ENCODE assay signal across 25 mouse cellular contexts in the genomic region with DNA sequence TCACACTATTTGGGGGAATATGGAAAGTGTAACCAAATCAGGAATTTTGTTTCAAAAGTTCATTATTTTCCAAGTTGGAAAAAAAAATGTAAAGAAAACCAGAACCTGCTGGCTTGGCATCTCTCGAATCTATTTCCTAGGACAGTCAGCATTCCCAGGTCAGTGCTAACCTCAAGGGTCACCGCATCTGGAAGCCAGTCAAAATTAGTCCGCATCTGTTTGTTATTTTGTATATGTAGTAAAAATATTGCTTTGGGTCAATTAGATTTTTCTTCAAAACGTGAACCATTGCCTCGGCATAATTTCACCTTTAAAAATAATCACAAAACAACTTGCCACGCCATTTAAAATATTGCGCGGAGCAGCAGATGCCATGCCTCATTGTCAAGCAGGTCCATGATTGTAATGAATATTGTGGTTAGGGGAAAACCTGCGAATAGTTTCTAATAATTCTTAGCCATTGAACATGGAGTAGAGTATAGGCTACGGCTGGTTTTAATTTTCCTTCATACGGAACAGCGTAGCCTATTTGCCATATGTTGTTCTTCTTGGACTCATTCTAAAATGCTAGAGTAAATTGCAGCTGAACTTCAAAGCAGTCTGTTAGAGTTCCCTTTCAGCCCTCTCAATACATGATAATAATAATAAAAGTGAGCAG.
A peak's percentile ranks its signal among the peaks of the same experiment; 100 is the strongest.
DNase-seq lines count a peak whose midpoint lies in the region; ATAC-seq and TF ChIP-seq lines count a peak whose summit lies in the region.
"Had no signal": no experiment of that assay in that cellular context is flagged by ENCODE, and none has a peak within 500 bp of the region (broad histone marks: within the 10 kb centered on the region; RNA-seq: fewer than 3 reads in every experiment).

No protein-coding gene starts in this region.

- DNase-seq in embryonic facial prominence, embryonic 11.5 days (ENCODE audit: low spot score), result peak; percentile 75
- no peak for DNase-seq in embryonic facial prominence, embryonic 10.5 days (ENCODE audit: low spot score)
- DNase-seq in forelimb bud, embryonic 11.5 days (ENCODE audit: low read depth, low spot score), result peak; percentile 59
- DNase-seq in limb, embryonic 14.5 days (ENCODE audit: low spot score), result peak; percentile 35
- no peak for DNase-seq in urinary bladder, postnatal 25 days (ENCODE audit: low spot score)
- DNase-seq in left cerebral cortex, postnatal 14 days (ENCODE audit: low spot score in 2 of 2), result no peak
- DNase-seq: adrenal gland, adult 8-10 months; adrenal gland, postnatal 25 days; cerebellum, adult 18-20 months; cerebellum, adult 9-10 months; cerebellum, postnatal 14 days; gastrocnemius, adult 2 months; gastrocnemius, postnatal 14 days; heart, adult 11 months; kidney, adult 11 months had no signal

- no peak overlapping the region for H3K9ac ChIP-seq in embryonic facial prominence, embryonic 11.5 days (replicated peaks; ENCODE audit: low read length)
- no peak overlapping the region for H3K9ac ChIP-seq in embryonic facial prominence, embryonic 13.5 days
- H3K9ac ChIP-seq in limb, embryonic 14.5 days (ENCODE audit: low read depth, low read length, severe bottlenecking), result no peak overlapping the region
- H3K9ac ChIP-seq: forebrain, embryonic 12.5 days; forebrain, embryonic 15.5 days; hindbrain, embryonic 12.5 days; hindbrain, embryonic 15.5 days; intestine, embryonic 15.5 days had no signal

- H3K27ac ChIP-seq in embryonic facial prominence, embryonic 11.5 days (replicated peaks; ENCODE audit: low read depth, low read length), result no peak overlapping the region
- no peak overlapping the region for H3K27ac ChIP-seq in embryonic facial prominence, embryonic 10.5 days (replicated peaks)
- H3K27ac ChIP-seq in embryonic facial prominence, embryonic 13.5 days, result no peak overlapping the region
- H3K27ac ChIP-seq in limb, embryonic 14.5 days (replicated peaks; ENCODE audit: low read depth, low read length), result no peak overlapping the region
- H3K27ac ChIP-seq: forebrain, embryonic 12.5 days; forebrain, embryonic 15.5 days; gastrocnemius, adult 2 months; hindbrain, embryonic 12.5 days; hindbrain, embryonic 15.5 days; intestine, embryonic 15.5 days had no signal

- no peak for TF ChIP-seq POLR2A in limb, embryonic 14.5 days (IDR thresholded peaks at IDR 0.05; ENCODE audit: borderline replicate concordance, extremely low read depth, insufficient read depth, insufficient read length)

- no peaks in the 10 kb centered on the region for H3K4me1 ChIP-seq in embryonic facial prominence, embryonic 11.5 days (ENCODE audit: control insufficient read depth, insufficient read depth, low read length)
- peaks cover 11% of the 10 kb centered on the region for H3K4me1 ChIP-seq in embryonic facial prominence, embryonic 10.5 days
- peaks cover 10% of the 10 kb centered on the region; the same call in 1 of the 2 replicates for H3K4me1 ChIP-seq in embryonic facial prominence, embryonic 13.5 days
- no peaks in the 10 kb centered on the region for H3K4me1 ChIP-seq in limb, embryonic 14.5 days (ENCODE audit: control insufficient read depth, insufficient read depth, low read length)
- H3K4me1 ChIP-seq: forebrain, embryonic 12.5 days; forebrain, embryonic 15.5 days; hindbrain, embryonic 12.5 days; hindbrain, embryonic 15.5 days; intestine, embryonic 15.5 days had no signal

- no peaks in the 10 kb centered on the region for H3K36me3 ChIP-seq in embryonic facial prominence, embryonic 11.5 days (replicated peaks; ENCODE audit: control insufficient read depth, insufficient read depth, low read depth, low read length)
- no peaks in the 10 kb centered on the region for H3K36me3 ChIP-seq in embryonic facial prominence, embryonic 10.5 days (replicated peaks)
- H3K36me3 ChIP-seq in embryonic facial prominence, embryonic 13.5 days, result no peaks in the 10 kb centered on the region
- no peaks in the 10 kb centered on the region for H3K36me3 ChIP-seq in limb, embryonic 14.5 days (ENCODE audit: control insufficient read depth, insufficient read depth, low read length)
- H3K36me3 ChIP-seq: forebrain, embryonic 12.5 days; forebrain, embryonic 15.5 days; hindbrain, embryonic 12.5 days; hindbrain, embryonic 15.5 days; intestine, embryonic 15.5 days had no signal

- 43% methylated on average over 12 of the region's 12 CpGs for WGBS in embryonic facial prominence, embryonic 11.5 days
- WGBS in embryonic facial prominence, embryonic 10.5 days, result 58% methylated on average over 12 of the region's 12 CpGs
- 29% methylated on average over 12 of the region's 12 CpGs for WGBS in embryonic facial prominence, embryonic 13.5 days
- whole genome bisulfite sequencing in limb, embryonic 14.5 days, result 34% methylated on average over 12 of the region's 12 CpGs

- no peaks in the 10 kb centered on the region for H3K9me3 ChIP-seq in embryonic facial prominence, embryonic 11.5 days (replicated peaks; ENCODE audit: control insufficient read depth, low read length)
- H3K9me3 ChIP-seq in embryonic facial prominence, embryonic 10.5 days, result no peaks in the 10 kb centered on the region
- H3K9me3 ChIP-seq in embryonic facial prominence, embryonic 13.5 days, result no peaks in the 10 kb centered on the region
- H3K9me3 ChIP-seq in limb, embryonic 14.5 days (ENCODE audit: control insufficient read depth, low read length), result no peaks in the 10 kb centered on the region
- H3K9me3 ChIP-seq: forebrain, embryonic 12.5 days; forebrain, embryonic 15.5 days; hindbrain, embryonic 12.5 days; hindbrain, embryonic 15.5 days; intestine, embryonic 15.5 days had no signal

- ATAC-seq in embryonic facial prominence, embryonic 11.5 days (replicated peaks; ENCODE audit: insufficient number of reproducible peaks, low FRiP score, low TSS enrichment, low read depth), result peak; percentile 68; the same call in 1 of the 2 replicates
- 0 out of 2 replicates have a peak, but pooled peaks have one; percentile 48 for ATAC-seq in embryonic facial prominence, embryonic 13.5 days (ENCODE audit: insufficient number of reproducible peaks, insufficient read depth, low FRiP score, low TSS enrichment, low read depth)
- ATAC-seq in limb, embryonic 14.5 days (ENCODE audit: low FRiP score, low read depth), result no peak; the same call in 1 of the 2 replicates
- ATAC-seq: activated CD4-positive, CD25-positive, alpha-beta regulatory T cell, adult 4 months; CD4-positive, CD25-positive, alpha-beta regulatory T cell, adult 4 months; forebrain, embryonic 15.5 days; intestine, embryonic 15.5 days had no signal

- no peak overlapping the region for H3K4me3 ChIP-seq in embryonic facial prominence, embryonic 11.5 days (ENCODE audit: low read depth, low read length)
- no peak overlapping the region for H3K4me3 ChIP-seq in embryonic facial prominence, embryonic 10.5 days
- H3K4me3 ChIP-seq in embryonic facial prominence, embryonic 13.5 days, result no peak overlapping the region
- H3K4me3 ChIP-seq in limb, embryonic 14.5 days (replicated peaks; ENCODE audit: low read length), result no peak overlapping the region
- H3K4me3 ChIP-seq: erythroblast, embryonic 14.5 days; forebrain, embryonic 12.5 days; forebrain, embryonic 15.5 days; gastrocnemius, adult 2 months; hindbrain, embryonic 12.5 days; hindbrain, embryonic 15.5 days; intestine, embryonic 15.5 days had no signal

- no peaks in the 10 kb centered on the region for H3K27me3 ChIP-seq in embryonic facial prominence, embryonic 11.5 days (ENCODE audit: control insufficient read depth, insufficient read depth, low read length)
- H3K27me3 ChIP-seq in embryonic facial prominence, embryonic 10.5 days (replicated peaks; ENCODE audit: low read depth, poor library complexity, severe bottlenecking), result no peaks in the 10 kb centered on the region
- H3K27me3 ChIP-seq in embryonic facial prominence, embryonic 13.5 days, result no peaks in the 10 kb centered on the region
- no peaks in the 10 kb centered on the region for H3K27me3 ChIP-seq in limb, embryonic 14.5 days (ENCODE audit: control insufficient read depth, insufficient read depth, low read length)
- H3K27me3 ChIP-seq: forebrain, embryonic 12.5 days; forebrain, embryonic 15.5 days; hindbrain, embryonic 12.5 days; hindbrain, embryonic 15.5 days; intestine, embryonic 15.5 days had no signal

- intact Hi-C loops in left cerebral cortex, postnatal 14 days (cut with DNase I), result no loop called here

- H3K4me2 ChIP-seq in embryonic facial prominence, embryonic 11.5 days (ENCODE audit: low read depth, low read length), result no peak overlapping the region
- H3K4me2 ChIP-seq in embryonic facial prominence, embryonic 13.5 days, result peak overlapping the region; percentile 23; the same call in 1 of the 2 replicates
- H3K4me2 ChIP-seq in limb, embryonic 14.5 days (replicated peaks; ENCODE audit: low read depth, low read length, severe bottlenecking), result no peak overlapping the region
- H3K4me2 ChIP-seq: forebrain, embryonic 12.5 days; forebrain, embryonic 15.5 days; heart, embryonic 11.5 days; hindbrain, embryonic 12.5 days; hindbrain, embryonic 15.5 days; intestine, embryonic 15.5 days had no signal

Comparison
In these comparisons a context has a peak if more than half of its experiments do, and no peak if none do; other contexts are left out.
1. DNase-seq: peak in embryonic facial prominence, embryonic 11.5 days (single experiment), forelimb bud, embryonic 11.5 days (single experiment) and limb, embryonic 14.5 days (single experiment); none in embryonic facial prominence, embryonic 10.5 days (single experiment), urinary bladder, postnatal 25 days (single experiment) and left cerebral cortex, postnatal 14 days (0 of 2).